Mouse (Mus musculus) bone marrow macrophage, adult 2 months (primary cell): ENCODE measurements at regions not wholly inside any gene's neighbourhood (a gene's known extent, or its start where the extent isn't known, plus 50 kb on each side); places are given as distances from the start of the nearest gene placed in this dataset.

Source experiments
- CTCF ChIP-seq: IDR thresholded peaks from 2 replicates; pipeline ENCODE4 v1.5.1; 2012; ENCODE audit warnings: low read depth, mild to moderate bottlenecking, low read length, moderate library complexity
- POLR2A ChIP-seq: IDR thresholded peaks from 2 replicates; pipeline ENCODE4 v1.6.1; 2012; ENCODE audit warnings: mild to moderate bottlenecking, low read depth, low read length, borderline replicate concordance

DNA sequence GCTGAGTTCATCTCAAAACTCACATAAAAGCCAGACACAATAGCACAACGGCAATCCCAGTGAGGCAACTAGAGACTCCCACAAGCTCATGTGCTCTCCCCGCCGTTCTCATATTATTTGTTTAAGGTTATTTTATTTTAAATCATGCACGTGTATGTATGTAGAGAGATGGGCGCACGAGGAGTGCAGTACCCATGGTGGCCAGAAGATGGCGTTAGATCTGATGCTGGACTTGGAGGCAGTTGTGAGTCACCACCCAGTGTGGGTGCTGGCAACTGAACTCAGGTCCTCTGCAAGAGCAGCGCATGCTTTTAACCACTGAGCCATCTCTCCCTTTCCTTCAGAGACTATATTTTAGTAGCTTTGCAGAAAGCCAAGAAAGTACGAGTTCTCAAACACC is 60.3 kb upstream of the Rpl38 start:
- TF ChIP-seq CTCF (no peak), POLR2A (no peak)
